Mouse (Mus musculus) heart, adult 2 months (tissue): Measurements from ENCODE around the gene Mum1.

Experiments used
- EP300 ChIP-seq: fragments of 200-500 bp; IDR thresholded peaks from 2 replicates; pipeline ENCODE4 v1.6.1; 2011; ENCODE audit warnings: low read depth, low read length, control low read depth; ENCODE audit not compliant: insufficient read depth
- POLR2A ChIP-seq: fragments of 200-500 bp; IDR thresholded peaks from 2 replicates; pipeline ENCODE4 v1.6.1; 2011; ENCODE audit warnings: mild to moderate bottlenecking, low read depth, low read length, control low read depth; ENCODE audit not compliant: insufficient read depth

DNA sequence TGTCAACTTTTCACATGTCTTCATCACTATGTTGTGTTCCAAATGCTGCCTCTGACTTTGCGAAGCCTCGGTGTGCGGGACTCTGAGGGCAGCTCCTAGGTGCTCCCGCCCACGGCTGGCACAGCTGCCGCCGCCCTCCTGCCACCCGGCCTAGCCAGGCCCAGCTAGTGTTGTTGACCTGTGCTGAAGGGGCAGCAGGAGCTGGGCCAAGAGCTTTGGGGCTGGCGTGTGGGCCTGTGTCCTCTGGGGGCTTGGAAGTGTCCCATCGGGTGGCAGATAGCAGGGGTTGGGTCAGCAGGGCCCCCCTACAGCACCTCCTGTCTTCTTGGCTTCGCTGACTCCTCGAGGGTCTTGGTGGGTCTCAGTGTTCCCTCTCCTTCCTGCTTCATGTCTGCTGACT is 53.0 kb downstream of the Mum1 start:
- TF ChIP-seq POLR2A (no peak), EP300 (no peak)
